ENCODE assay signal across 9 mouse cellular contexts in genomic region chr3:66970661-66971331, GRCm38 (mm10). TPM values are rescaled to one million over a fixed set of nuclear protein-coding genes. Genes with fewer than 3 reads are reported as not detected.
DNase-seq lines count a peak whose midpoint lies in the region; ATAC-seq and TF ChIP-seq lines count a peak whose summit lies in the region.
"Had no signal": no experiment of that assay in that cellular context is flagged by ENCODE, and none has a peak within 500 bp of the region (broad histone marks: within the 10 kb centered on the region; RNA-seq: fewer than 3 reads in every experiment).

No protein-coding gene starts in this region.

- no peak overlapping the region for H3K9ac ChIP-seq in ES-Bruce4 (ENCODE audit: low read depth, poor library complexity, severe bottlenecking)
- no peak overlapping the region for H3K9ac ChIP-seq in forebrain, postnatal 0 days
- H3K9ac ChIP-seq in liver, postnatal 0 days (replicated peaks): no peak overlapping the region

- H3K9me3 ChIP-seq in ES-Bruce4 (replicated peaks; ENCODE audit: control insufficient read depth, insufficient read depth, low read length, poor library complexity, severe bottlenecking): no peaks in the 10 kb centered on the region
- no peaks in the 10 kb centered on the region for H3K9me3 ChIP-seq in forebrain, postnatal 0 days (ENCODE audit: low read length)
- H3K9me3 ChIP-seq in liver, postnatal 0 days (ENCODE audit: low read length): no peaks in the 10 kb centered on the region

- no peak for TF ChIP-seq CTCF in ES-Bruce4 (IDR thresholded peaks at IDR 0.05; ENCODE audit: low read depth, low read length)
- TF ChIP-seq CTCF in Patski (IDR thresholded peaks at IDR 0.05): no peak
- no peak for TF ChIP-seq CTCF in forebrain, postnatal 0 days (IDR thresholded peaks at IDR 0.05; ENCODE audit: low read depth)
- TF ChIP-seq CTCF in liver, postnatal 0 days (IDR thresholded peaks at IDR 0.05; ENCODE audit: low read depth): no peak

- in situ Hi-C loops in Patski (cut with MboI; ENCODE audit: low pct_unique_long_range_greater_than_20kb): no loop called here

- no peak for TF ChIP-seq POLR2A in ES-Bruce4 (IDR thresholded peaks at IDR 0.05; ENCODE audit: insufficient read depth, low read length)

- peak; percentile 17 for ATAC-seq in Patski
- ATAC-seq in forebrain, postnatal 0 days: no peak; the same call in 1 of the 2 replicates
- ATAC-seq in liver, postnatal 0 days: no peak

- no peaks in the 10 kb centered on the region for H3K36me3 ChIP-seq in ES-Bruce4 (ENCODE audit: control insufficient read depth, insufficient read depth, low read length, poor library complexity, severe bottlenecking)
- H3K36me3 ChIP-seq in forebrain, postnatal 0 days (ENCODE audit: insufficient read depth): no peaks in the 10 kb centered on the region
- H3K36me3 ChIP-seq in liver, postnatal 0 days (replicated peaks; ENCODE audit: insufficient read depth, low read length): no peaks in the 10 kb centered on the region

- WGBS in forebrain, postnatal 0 days: under 1% methylated on average over 29 of the region's 29 CpGs
- WGBS in liver, postnatal 0 days (ENCODE audit: insufficient replicate concordance): 2% methylated on average over 29 of the region's 29 CpGs

- no peak overlapping the region for H3K27ac ChIP-seq in ES-Bruce4 (ENCODE audit: insufficient read depth, low read length)
- no peak overlapping the region for H3K27ac ChIP-seq in forebrain, postnatal 0 days (ENCODE audit: low read depth, low read length)
- no peak overlapping the region for H3K27ac ChIP-seq in liver, postnatal 0 days (ENCODE audit: low read depth)

- no peak for TF ChIP-seq EP300 in ES-Bruce4 (IDR thresholded peaks at IDR 0.05; ENCODE audit: insufficient read depth, low read depth, low read length)
- TF ChIP-seq EP300 in liver, postnatal 0 days (IDR thresholded peaks at IDR 0.05; ENCODE audit: low read depth): no peak

- H3K4me2 ChIP-seq in forebrain, postnatal 0 days (ENCODE audit: low read depth): 0 out of 2 replicates have a peak overlapping the region, but pooled peaks have one; percentile 1
- peak overlapping the region; percentile 33; the same call in 1 of the 2 replicates for H3K4me2 ChIP-seq in liver, postnatal 0 days (ENCODE audit: low read depth, low read length)

- POLR2A ChIA-PET in Patski (lab: Charles Lee): no interaction called here

- no peak for DNase-seq in Patski (ENCODE audit: low read depth, low spot score)
- no peak for DNase-seq in forebrain, postnatal 0 days
- DNase-seq in liver, postnatal 0 days: no peak
- DNase-seq in adrenal gland, adult 8-10 months: no peak
- no peak for DNase-seq in cerebellum, adult 11 months
- no peak for DNase-seq in cerebellum, adult 9-10 months
- DNase-seq: adrenal gland, postnatal 14 days; right cerebral cortex, adult 18-20 months had no signal

- H3K4me1 ChIP-seq in ES-Bruce4 (ENCODE audit: control insufficient read depth, insufficient read depth, low read length): no peaks in the 10 kb centered on the region
- no peaks in the 10 kb centered on the region for H3K4me1 ChIP-seq in forebrain, postnatal 0 days (ENCODE audit: insufficient read depth)
- peaks cover 8% of the 10 kb centered on the region for H3K4me1 ChIP-seq in liver, postnatal 0 days (ENCODE audit: insufficient read depth)

- H3K27me3 ChIP-seq in ES-Bruce4 (ENCODE audit: control insufficient read depth, insufficient read depth, low read length, poor library complexity, severe bottlenecking) (peaks cover 17% of the 10 kb centered on the region), Patski (no peaks in the 10 kb centered on the region)
- H3K27me3 ChIP-seq in forebrain, postnatal 0 days (ENCODE audit: insufficient read depth, low read length): peaks cover 71% of the 10 kb centered on the region
- peaks cover 61% of the 10 kb centered on the region for H3K27me3 ChIP-seq in liver, postnatal 0 days (ENCODE audit: insufficient read depth, low read length)

- CTCF ChIA-PET in Patski (lab: Charles Lee): no interaction called here

- H3K4me3 ChIP-seq in ES-Bruce4 (ENCODE audit: low read depth, low read length): peak overlapping the region; percentile 19
- H3K4me3 ChIP-seq in forebrain, postnatal 0 days (ENCODE audit: low read depth, low read length): 0 out of 2 replicates have a peak overlapping the region, but pooled peaks have one; percentile 0
- no peak overlapping the region for H3K4me3 ChIP-seq in liver, postnatal 0 days (ENCODE audit: low read depth, low read length)

RNA-seq across cellular contexts. Expression of gene Rsrc1, which starts 10.4 kb away (rescaled TPM):
- polyA plus RNA-seq in ES-Bruce4 (2011; ENCODE audit: insufficient read depth, insufficient read length, low read depth, missing spikeins): 57.4 and 57.8 TPM in 2 replicates
- 103 TPM for polyA plus RNA-seq in Patski (2021)
- 30.5 and 33.6 TPM in 2 replicates for total RNA-seq in forebrain, postnatal 0 days (2014; rRNA removed)
- polyA plus RNA-seq in forebrain, postnatal 0 days (2015; fragmentation: Nextera tagmentation; extraction: Ambion mirVana): 25.9 and 27.6 TPM in 2 replicates
- 9.9 and 10.8 TPM in 2 replicates for polyA plus RNA-seq in liver, postnatal 0 days (2015; fragmentation: Nextera tagmentation; extraction: Ambion mirVana)
- total RNA-seq in adrenal gland, adult 8-10 months (2022): 10 to 100 TPM; 28.5 to 45.5 (median 35.2) TPM

RNA-seq across cellular contexts. Expression of gene Shox2, which starts 10.8 kb away (rescaled TPM):
- polyA plus RNA-seq in ES-Bruce4 (2011; ENCODE audit: insufficient read depth, insufficient read length, low read depth, missing spikeins) (0.82 and 0.88 TPM in 2 replicates), Patski (2021) (69.0 TPM)
- total RNA-seq in forebrain, postnatal 0 days (2014; rRNA removed): 2.4 and 3.9 TPM in 2 replicates
- polyA plus RNA-seq in forebrain, postnatal 0 days (2015; fragmentation: Nextera tagmentation; extraction: Ambion mirVana): 2.7 and 5.4 TPM in 2 replicates
- polyA plus RNA-seq in liver, postnatal 0 days (2015; fragmentation: Nextera tagmentation; extraction: Ambion mirVana): 0.68 and 0.69 TPM in 2 replicates
- total RNA-seq in adrenal gland, adult 8-10 months (2022): 1 to 10 TPM in 1 of 4 experiments, under 1 TPM in 3; 0.73 to 2.1 (median 0.83) TPM

Comparison
In these comparisons a context has a peak if more than half of its experiments do, and no peak if none do; other contexts are left out.
1. RNA of gene Shox2, which starts 10.8 kb away (polyA plus RNA-seq): 69.0 TPM in Patski (single experiment); 2.7 to 5.4 TPM in forebrain, postnatal 0 days, 0.82 to 0.88 TPM in ES-Bruce4 and 0.68 to 0.69 TPM in liver, postnatal 0 days; every median in the first group is over 10 times any median in the second.